Mouse (Mus musculus): ENCODE data around the gene Abhd6. TPM values are rescaled to one million over a fixed set of nuclear protein-coding genes. Genes with fewer than 3 reads are reported as not detected.

Gene Abhd6
- polyA plus RNA-seq, 1 experiment from 2014 or later, result 36.7 TPM

DNA sequence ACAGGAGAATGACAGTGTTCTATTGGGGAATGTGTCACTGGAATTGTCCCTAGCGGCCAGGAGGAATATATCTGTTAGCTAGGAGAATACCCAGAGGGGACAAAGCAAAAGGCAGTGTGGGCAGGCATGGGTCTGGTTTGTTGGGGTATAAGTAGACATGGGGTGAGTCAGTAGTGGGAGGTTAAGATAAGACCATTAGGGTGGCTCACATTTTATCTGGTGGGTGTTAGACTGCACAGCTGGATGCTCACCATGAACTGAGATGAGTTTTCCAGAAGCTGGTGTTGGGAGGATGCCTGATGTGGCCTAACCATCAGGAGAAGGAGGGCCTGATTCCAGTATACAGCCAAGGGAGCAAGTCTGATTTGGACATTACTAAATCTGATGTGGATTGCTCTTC, 14.2 kb downstream of the Abhd6 start:
- H3K9me3 ChIP-seq (ENCODE audit: control insufficient read depth, low read length), result no peaks in the 10 kb centered on the region
- ATAC-seq, result no peak
- no peaks in the 10 kb centered on the region for H3K4me1 ChIP-seq (replicated peaks; ENCODE audit: control insufficient read depth, insufficient read depth, low read length)
- no peak overlapping the region for H3K4me3 ChIP-seq (replicated peaks; ENCODE audit: low read length)
- no peaks in the 10 kb centered on the region for H3K36me3 ChIP-seq (ENCODE audit: control insufficient read depth, insufficient read depth)
- H3K27ac ChIP-seq (ENCODE audit: low read length), result no peak overlapping the region
- whole genome bisulfite sequencing, result 94% methylated on average over 1 of the region's 1 CpGs
- H3K9ac ChIP-seq (replicated peaks; ENCODE audit: low read depth, low read length), result no peak overlapping the region
- no peak overlapping the region for H3K4me2 ChIP-seq (ENCODE audit: low read length)
- H3K27me3 ChIP-seq (replicated peaks; ENCODE audit: control insufficient read depth, insufficient read depth, low read length), result no peaks in the 10 kb centered on the region

DNA sequence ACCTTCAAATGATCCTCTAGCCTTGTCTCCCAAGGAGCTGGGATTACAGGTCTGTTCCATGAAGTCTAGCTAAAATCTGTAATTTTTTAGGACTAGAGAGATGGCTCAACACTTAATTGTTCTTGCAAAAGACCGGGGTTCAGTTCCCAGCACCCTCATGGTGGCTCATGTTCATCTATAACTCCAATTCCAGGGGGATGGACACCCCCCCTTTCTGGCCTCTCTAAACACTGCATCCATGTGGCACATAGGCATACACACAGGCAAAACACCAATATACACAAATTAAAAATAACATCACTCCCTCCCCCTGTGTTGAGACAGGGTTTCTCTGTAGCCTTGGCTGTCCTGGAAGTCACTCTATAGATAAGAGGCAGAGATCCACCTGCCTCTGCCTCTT, 17.3 kb downstream of the Abhd6 start:
- Histone ChIP-seq H3K27ac (ENCODE audit: low read length) (no peak overlapping the region), H3K36me3 (ENCODE audit: control insufficient read depth, insufficient read depth) (no peaks in the 10 kb centered on the region), H3K9ac (replicated peaks; ENCODE audit: low read depth, low read length) (no peak overlapping the region), H3K4me3 (replicated peaks; ENCODE audit: low read length) (no peak overlapping the region), H3K27me3 (replicated peaks; ENCODE audit: control insufficient read depth, insufficient read depth, low read length) (no peaks in the 10 kb centered on the region), H3K9me3 (ENCODE audit: control insufficient read depth, low read length) (no peaks in the 10 kb centered on the region), H3K4me1 (replicated peaks; ENCODE audit: control insufficient read depth, insufficient read depth, low read length) (no peaks in the 10 kb centered on the region), H3K4me2 (ENCODE audit: low read length) (no peak overlapping the region)
- no peak for ATAC-seq
- WGBS, result 98% methylated on average over 1 of the region's 1 CpGs

GRCm38 (mm10) chr14:8020546-8020945, 17.8 kb downstream of the Abhd6 start:
- Histone ChIP-seq H3K4me3 (replicated peaks; ENCODE audit: low read length) (no peak overlapping the region), H3K9me3 (ENCODE audit: control insufficient read depth, low read length) (no peaks in the 10 kb centered on the region), H3K27ac (ENCODE audit: low read length) (no peak overlapping the region), H3K4me1 (replicated peaks; ENCODE audit: control insufficient read depth, insufficient read depth, low read length) (no peaks in the 10 kb centered on the region), H3K4me2 (ENCODE audit: low read length) (no peak overlapping the region), H3K9ac (replicated peaks; ENCODE audit: low read depth, low read length) (no peak overlapping the region), H3K27me3 (replicated peaks; ENCODE audit: control insufficient read depth, insufficient read depth, low read length) (no peaks in the 10 kb centered on the region), H3K36me3 (ENCODE audit: control insufficient read depth, insufficient read depth) (no peaks in the 10 kb centered on the region)
- no peak for ATAC-seq
- 93% methylated on average over 7 of the region's 7 CpGs for WGBS

- ATAC-seq, result no peak
- Histone ChIP-seq H3K27me3 (replicated peaks; ENCODE audit: control insufficient read depth, insufficient read depth, low read length) (no peaks in the 10 kb centered on the region), H3K9ac (replicated peaks; ENCODE audit: low read depth, low read length) (no peak overlapping the region), H3K4me2 (ENCODE audit: low read length) (no peak overlapping the region), H3K9me3 (ENCODE audit: control insufficient read depth, low read length) (no peaks in the 10 kb centered on the region), H3K27ac (ENCODE audit: low read length) (no peak overlapping the region), H3K4me3 (replicated peaks; ENCODE audit: low read length) (no peak overlapping the region), H3K4me1 (replicated peaks; ENCODE audit: control insufficient read depth, insufficient read depth, low read length) (no peaks in the 10 kb centered on the region), H3K36me3 (ENCODE audit: control insufficient read depth, insufficient read depth) (no peaks in the 10 kb centered on the region)
- WGBS, result 74% methylated on average over 6 of the region's 6 CpGs
Observed at GRCm38 (mm10) chr14:8024469-8024868, 21.8 kb downstream of the Abhd6 start.

- no peaks in the 10 kb centered on the region for H3K36me3 ChIP-seq (ENCODE audit: control insufficient read depth, insufficient read depth)
- no peak overlapping the region for H3K9ac ChIP-seq (replicated peaks; ENCODE audit: low read depth, low read length)
- H3K9me3 ChIP-seq (ENCODE audit: control insufficient read depth, low read length), result no peaks in the 10 kb centered on the region
- H3K27ac ChIP-seq (ENCODE audit: low read length), result no peak overlapping the region
- ATAC-seq, result no peak
- H3K4me2 ChIP-seq (ENCODE audit: low read length), result no peak overlapping the region
- H3K27me3 ChIP-seq (replicated peaks; ENCODE audit: control insufficient read depth, insufficient read depth, low read length), result no peaks in the 10 kb centered on the region
- H3K4me1 ChIP-seq (replicated peaks; ENCODE audit: control insufficient read depth, insufficient read depth, low read length), result no peaks in the 10 kb centered on the region
- no peak overlapping the region for H3K4me3 ChIP-seq (replicated peaks; ENCODE audit: low read length)
- 90% methylated on average over 10 of the region's 10 CpGs for WGBS
Observed at GRCm38 (mm10) chr14:8024936-8025335, 22.2 kb downstream of the Abhd6 start.

DNA sequence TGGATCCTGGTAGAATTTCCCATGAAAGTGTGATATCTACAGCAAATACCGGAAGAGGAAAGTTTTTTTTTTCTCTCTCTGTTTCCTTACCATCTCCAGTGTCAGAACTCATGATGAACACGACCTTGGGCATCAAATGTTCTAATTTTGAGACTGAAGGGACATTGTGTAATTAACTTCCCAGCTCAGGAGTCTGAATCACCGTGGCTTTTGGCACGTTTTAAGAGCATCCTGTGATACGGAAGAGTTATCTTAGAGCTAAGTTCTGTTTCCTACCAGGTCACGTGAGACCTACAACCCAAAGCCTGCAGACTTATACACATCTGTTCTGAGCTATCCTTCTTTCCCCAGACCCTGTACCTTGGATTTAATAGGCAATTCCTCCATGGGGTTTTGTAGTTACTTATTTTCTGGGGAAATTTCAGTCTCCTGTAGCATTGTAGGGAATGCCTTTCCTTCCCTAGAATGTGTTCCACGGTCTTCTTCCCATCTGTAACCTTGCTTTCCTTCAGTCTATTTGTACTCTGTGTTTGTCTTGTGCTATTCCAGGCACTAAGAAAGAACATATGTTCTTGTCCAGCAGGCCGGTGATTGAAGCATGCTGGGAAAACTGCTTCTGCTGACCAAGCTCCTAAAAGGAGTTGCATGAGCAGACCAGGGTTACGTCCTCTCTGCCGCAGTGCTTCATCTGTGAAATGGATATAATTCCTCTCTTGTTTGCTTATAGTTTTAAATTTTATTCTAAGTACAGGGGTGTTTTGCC, 24.2 kb downstream of the Abhd6 start:
- H3K36me3 ChIP-seq (ENCODE audit: control insufficient read depth, insufficient read depth), result no peaks in the 10 kb centered on the region
- H3K27ac ChIP-seq (ENCODE audit: low read length), result no peak overlapping the region
- no peaks in the 10 kb centered on the region for H3K27me3 ChIP-seq (replicated peaks; ENCODE audit: control insufficient read depth, insufficient read depth, low read length)
- H3K9ac ChIP-seq (replicated peaks; ENCODE audit: low read depth, low read length), result no peak overlapping the region
- 88% methylated on average over 10 of the region's 10 CpGs for WGBS
- ATAC-seq, result no peak
- no peak overlapping the region for H3K4me3 ChIP-seq (replicated peaks; ENCODE audit: low read length)
- no peaks in the 10 kb centered on the region for H3K9me3 ChIP-seq (ENCODE audit: control insufficient read depth, low read length)
- H3K4me1 ChIP-seq (replicated peaks; ENCODE audit: control insufficient read depth, insufficient read depth, low read length), result peaks cover under 1% of the 10 kb centered on the region; the same call in 1 of the 2 replicates
- no peak overlapping the region for H3K4me2 ChIP-seq (ENCODE audit: low read length)

- no peak for ATAC-seq
Observed at GRCm38 (mm10) chr14:8028086-8028485, 25.4 kb downstream of the Abhd6 start.

DNA sequence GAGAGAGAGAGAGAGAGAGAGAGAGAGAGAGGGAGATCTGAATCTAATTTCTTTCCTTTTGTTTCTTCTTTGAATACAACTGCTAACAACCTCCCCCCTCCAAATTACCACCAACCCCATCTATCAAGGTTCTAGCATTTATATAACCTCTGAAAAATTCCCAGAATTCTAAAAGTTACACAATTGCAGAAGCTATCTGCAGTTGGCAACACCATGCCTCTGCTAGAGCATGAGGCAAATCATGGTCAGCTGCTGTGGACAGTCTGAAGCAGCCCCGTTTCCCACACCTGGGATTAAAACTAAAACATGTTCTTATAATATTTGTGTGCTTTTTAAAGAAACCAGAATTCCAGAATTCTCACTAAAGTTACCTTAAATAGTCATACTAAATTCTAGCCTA, 27.1 kb downstream of the Abhd6 start:
- ATAC-seq, result no peak
- WGBS, result 92% methylated on average over 1 of the region's 1 CpGs
- Histone ChIP-seq H3K4me2 (ENCODE audit: low read length) (no peak overlapping the region), H3K4me3 (replicated peaks; ENCODE audit: low read length) (no peak overlapping the region), H3K9ac (replicated peaks; ENCODE audit: low read depth, low read length) (no peak overlapping the region), H3K4me1 (replicated peaks; ENCODE audit: control insufficient read depth, insufficient read depth, low read length) (peaks cover 7% of the 10 kb centered on the region; the same call in 1 of the 2 replicates), H3K36me3 (ENCODE audit: control insufficient read depth, insufficient read depth) (no peaks in the 10 kb centered on the region), H3K9me3 (ENCODE audit: control insufficient read depth, low read length) (no peaks in the 10 kb centered on the region), H3K27me3 (replicated peaks; ENCODE audit: control insufficient read depth, insufficient read depth, low read length) (no peaks in the 10 kb centered on the region), H3K27ac (ENCODE audit: low read length) (no peak overlapping the region)

More at GRCm38 (mm10) chr14:8028086-8028485, 25.4 kb downstream of the Abhd6 start:
- Histone ChIP-seq H3K9me3 (ENCODE audit: control insufficient read depth, low read length) (no peaks in the 10 kb centered on the region), H3K36me3 (ENCODE audit: control insufficient read depth, insufficient read depth) (no peaks in the 10 kb centered on the region), H3K4me2 (ENCODE audit: low read length) (no peak overlapping the region), H3K9ac (replicated peaks; ENCODE audit: low read depth, low read length) (no peak overlapping the region), H3K27me3 (replicated peaks; ENCODE audit: control insufficient read depth, insufficient read depth, low read length) (no peaks in the 10 kb centered on the region), H3K4me1 (replicated peaks; ENCODE audit: control insufficient read depth, insufficient read depth, low read length) (peaks cover 7% of the 10 kb centered on the region; the same call in 1 of the 2 replicates), H3K4me3 (replicated peaks; ENCODE audit: low read length) (no peak overlapping the region), H3K27ac (ENCODE audit: low read length) (no peak overlapping the region)
- 95% methylated on average over 5 of the region's 5 CpGs for WGBS

DNA sequence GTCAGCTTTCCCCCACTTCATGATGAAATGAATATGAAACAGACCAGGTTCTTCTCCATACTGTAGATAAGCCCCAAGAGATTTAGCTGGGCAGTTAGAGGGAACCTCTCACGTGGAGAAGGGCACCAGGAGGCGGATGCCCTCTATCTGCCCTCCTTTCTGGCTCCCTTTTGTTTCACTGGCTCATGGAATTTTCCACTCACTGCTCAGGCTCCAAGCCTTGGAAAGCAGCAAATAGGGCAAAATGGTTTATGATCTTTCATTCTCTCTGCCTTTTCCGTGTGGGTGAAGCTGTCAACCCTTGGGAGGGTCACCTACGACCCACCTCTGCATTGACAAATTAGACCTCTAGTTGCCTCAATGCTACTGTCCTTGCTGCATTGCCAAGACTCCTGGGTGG, 27.8 kb downstream of the Abhd6 start:
- no peaks in the 10 kb centered on the region for H3K27me3 ChIP-seq (replicated peaks; ENCODE audit: control insufficient read depth, insufficient read depth, low read length)
- H3K9ac ChIP-seq (replicated peaks; ENCODE audit: low read depth, low read length), result no peak overlapping the region
- H3K9me3 ChIP-seq (ENCODE audit: control insufficient read depth, low read length), result no peaks in the 10 kb centered on the region
- no peaks in the 10 kb centered on the region for H3K36me3 ChIP-seq (ENCODE audit: control insufficient read depth, insufficient read depth)
- H3K27ac ChIP-seq (ENCODE audit: low read length), result no peak overlapping the region
- no peak overlapping the region for H3K4me3 ChIP-seq (replicated peaks; ENCODE audit: low read length)
- H3K4me1 ChIP-seq (replicated peaks; ENCODE audit: control insufficient read depth, insufficient read depth, low read length), result peaks cover 7% of the 10 kb centered on the region; the same call in 1 of the 2 replicates
- no peak for ATAC-seq
- no peak overlapping the region for H3K4me2 ChIP-seq (ENCODE audit: low read length)
- 61% methylated on average over 4 of the region's 4 CpGs for WGBS
